Mouse (Mus musculus): ENCODE measurements around the gene Hacd3.
"Not testable (repeated sequence)": the region's sequence is repeated elsewhere in the genome, so short reads cannot be mapped to it uniquely, and the experiment has no call there.

The Hacd3 gene

DNA sequence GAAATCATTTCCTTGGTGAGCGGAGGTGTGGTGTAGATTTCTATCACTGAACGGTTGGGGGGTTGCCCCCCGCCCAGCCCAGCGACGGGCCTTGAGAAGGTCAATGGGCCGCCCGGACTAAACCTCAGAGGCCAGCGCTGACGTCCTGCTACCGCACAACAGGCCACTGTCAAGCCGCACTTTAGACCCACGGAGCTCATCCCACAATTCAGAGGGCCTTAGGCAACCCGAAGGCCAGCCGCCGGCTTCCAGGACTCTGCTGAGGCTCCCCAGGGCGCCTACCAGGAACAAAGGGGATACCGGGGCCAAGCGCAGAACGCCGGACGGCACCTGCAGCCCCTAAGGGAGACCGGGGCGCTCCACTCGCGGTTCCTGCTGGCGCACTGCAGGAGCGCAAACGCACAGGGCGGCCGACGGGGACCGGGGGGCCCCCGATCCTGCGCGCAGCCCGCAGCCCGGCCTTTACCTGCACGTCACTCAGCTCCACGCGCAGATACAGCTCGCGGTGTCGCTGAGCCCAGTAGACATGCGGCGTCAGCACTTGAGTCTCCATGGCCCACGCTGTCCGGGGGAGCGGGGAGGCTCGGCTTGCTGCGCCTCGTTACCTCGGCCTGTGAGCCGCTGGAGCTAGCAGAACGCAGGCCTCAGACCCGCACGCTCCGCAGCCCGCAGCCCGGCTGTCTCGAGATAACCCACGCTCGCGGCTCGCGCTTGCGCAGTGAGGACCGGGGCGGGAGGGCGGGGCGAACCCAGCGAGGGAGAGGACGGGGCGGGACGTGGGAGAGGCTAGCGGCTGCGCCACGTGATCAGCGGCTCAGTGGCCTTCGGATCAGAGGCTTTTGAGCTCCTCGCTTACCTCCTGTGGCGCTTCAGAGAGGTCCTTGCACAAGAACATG is at the start of gene Hacd3:
Gene Hacd3 (minus strand): TSS at position 703 of the 896 bp plus-strand sequence.
- DNase-seq, result peak; percentile 89

DNA sequence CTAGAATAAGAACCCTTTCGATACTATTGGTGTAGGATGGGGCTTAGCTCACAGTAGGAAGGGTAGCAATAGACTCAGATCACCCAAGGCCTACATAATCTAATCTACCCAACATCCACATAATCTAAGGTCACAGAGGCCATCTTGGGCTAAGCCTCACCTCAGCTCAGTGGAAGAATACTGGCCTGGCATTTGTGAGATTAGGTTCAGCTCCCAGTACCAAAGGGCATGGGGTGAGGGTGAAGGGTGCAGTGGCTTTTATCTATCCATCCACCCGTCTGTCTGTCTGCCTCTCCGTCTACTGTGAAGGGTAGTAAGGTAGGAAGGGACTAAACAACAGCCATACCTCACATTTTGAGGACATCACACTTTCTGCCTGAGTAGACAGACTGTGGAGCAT is 49.1 kb upstream of the Hacd3 start:
- DNase-seq, result no peak

DNA sequence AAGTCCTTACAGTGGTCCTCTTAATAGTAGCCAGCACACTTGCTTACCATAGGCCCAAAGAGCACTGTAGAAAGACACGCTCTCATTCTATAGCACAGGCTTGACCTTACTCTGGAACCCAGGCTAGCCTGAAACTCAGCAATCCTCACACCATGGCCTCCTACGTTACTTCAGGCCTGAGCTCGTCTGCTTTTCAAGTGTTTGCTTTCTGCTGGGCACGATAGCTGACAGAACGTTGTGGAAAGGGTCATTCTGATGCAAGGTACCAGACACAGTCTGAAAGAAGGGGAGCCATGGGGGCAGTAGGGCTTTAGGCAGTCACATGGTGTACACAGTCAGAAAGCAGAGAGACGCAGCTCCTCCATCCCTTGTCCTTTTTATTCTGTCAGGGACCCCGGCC is 42.8 kb upstream of the Hacd3 start:
- DNase-seq, result no peak

DNA sequence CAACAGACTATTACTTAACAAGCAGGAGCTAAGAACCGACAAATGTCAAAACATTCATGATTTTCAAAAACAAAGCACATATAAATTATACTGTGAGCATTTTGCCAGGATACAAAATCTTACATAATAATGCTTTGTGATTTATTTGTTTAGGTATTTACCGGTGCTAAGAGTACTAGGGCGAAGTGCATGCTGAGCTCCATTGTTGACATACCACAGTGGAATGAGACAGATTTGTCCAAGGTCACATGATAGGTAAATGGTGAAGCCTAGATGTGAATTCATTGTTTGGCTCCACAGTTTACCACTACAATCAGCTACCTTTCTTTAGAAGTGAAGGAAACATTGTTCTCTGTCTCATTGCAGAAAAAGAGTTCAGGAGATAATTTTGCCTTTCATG is 29.5 kb upstream of the Hacd3 start:
- no peak for DNase-seq

DNA sequence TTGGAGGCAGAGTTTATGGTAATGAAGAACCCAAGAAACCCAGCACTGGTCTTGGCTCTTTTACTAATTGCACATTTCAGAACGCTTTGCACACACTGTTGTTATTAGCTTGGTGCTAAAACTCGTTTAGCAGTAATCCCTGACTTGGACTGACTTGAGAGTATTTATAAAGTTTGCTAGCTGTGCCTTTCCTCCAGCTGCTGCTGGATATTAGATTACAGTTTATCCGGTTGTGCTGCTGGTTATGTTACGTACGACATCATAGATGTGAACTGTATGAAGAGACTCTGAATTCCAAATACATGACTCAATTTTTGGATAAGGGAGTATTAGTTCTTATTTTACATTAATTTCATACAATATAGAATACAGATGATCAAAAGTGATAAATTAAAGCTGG is 27.9 kb upstream of the Hacd3 start:
- no peak for DNase-seq

DNA sequence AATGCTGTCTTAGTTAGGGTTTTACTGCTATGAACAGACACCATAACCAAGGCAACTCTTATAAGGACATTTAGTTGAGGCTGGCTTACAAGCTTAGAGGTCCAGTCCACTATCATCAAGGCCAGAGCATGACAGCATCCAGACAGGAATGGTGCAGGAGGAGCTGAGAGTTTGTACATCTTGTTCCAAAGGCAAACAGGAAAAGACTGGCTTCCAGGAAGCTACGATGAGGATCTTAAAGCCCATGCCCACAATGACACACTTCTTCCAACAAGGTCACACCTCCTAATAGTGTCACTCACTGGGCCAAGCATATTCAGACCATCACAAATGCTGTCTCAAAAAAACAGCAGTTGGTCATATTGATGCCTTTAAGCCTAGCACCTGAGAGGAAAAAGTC is 25.5 kb upstream of the Hacd3 start:
- no peak for DNase-seq

DNA sequence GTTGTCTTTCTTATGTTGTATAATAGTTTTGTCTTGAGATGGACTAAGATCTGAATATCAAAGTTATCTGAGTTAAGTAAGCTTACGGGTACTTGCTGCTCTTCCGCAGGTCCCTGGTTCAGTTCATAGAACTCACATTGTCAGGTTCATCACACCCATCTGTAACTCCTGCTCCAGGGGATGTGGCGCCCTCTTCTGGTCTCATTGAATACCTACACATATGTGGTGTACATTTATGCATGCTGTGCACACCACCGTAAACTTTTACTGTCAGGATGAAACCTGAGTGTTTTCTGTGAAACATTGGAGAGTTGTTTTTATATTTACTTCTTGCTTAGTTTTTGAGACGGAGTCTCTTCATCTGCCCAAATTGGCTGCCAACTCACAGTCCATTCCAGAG is 19.9 kb upstream of the Hacd3 start:
- no peak for DNase-seq

DNA sequence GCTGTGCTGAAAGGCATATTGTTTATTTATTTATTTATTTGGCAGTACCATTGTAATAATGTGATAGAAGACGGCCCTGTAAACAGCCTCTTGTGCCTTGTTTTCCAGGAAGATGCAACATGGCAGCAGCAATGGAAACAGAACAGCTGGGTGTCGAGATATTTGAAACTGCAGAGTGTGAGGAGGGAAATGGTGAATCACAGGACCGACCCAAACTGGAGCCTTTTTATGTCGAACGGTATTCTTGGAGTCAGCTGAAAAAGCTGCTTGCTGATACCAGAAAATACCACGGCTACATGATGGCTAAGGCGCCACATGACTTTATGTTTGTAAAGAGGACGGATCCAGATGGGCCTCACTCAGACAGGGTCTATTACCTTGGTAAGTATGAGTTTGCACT is 15.4 kb upstream of the Hacd3 start:
- DNase-seq, result no peak

DNA sequence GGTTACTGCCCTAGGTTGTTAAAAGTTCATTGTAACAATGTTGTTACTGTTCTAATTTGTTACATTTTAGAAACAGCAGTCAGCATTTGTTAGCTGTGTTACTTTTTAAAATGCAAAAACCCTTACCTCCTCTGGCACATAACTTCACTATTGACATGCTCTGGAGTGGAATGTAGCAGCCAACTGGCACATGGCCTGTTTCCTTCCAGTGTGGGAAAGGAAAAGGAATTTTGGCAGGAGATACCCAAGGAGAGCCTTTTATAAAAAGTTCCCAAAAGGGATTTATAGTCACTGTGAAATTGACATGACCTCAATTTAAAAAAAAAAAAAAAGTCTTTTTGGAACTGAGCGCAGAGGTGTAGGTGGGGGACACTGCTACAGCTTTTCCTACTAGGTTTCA is 15.0 kb upstream of the Hacd3 start:
- DNase-seq, result peak; percentile 59

DNA sequence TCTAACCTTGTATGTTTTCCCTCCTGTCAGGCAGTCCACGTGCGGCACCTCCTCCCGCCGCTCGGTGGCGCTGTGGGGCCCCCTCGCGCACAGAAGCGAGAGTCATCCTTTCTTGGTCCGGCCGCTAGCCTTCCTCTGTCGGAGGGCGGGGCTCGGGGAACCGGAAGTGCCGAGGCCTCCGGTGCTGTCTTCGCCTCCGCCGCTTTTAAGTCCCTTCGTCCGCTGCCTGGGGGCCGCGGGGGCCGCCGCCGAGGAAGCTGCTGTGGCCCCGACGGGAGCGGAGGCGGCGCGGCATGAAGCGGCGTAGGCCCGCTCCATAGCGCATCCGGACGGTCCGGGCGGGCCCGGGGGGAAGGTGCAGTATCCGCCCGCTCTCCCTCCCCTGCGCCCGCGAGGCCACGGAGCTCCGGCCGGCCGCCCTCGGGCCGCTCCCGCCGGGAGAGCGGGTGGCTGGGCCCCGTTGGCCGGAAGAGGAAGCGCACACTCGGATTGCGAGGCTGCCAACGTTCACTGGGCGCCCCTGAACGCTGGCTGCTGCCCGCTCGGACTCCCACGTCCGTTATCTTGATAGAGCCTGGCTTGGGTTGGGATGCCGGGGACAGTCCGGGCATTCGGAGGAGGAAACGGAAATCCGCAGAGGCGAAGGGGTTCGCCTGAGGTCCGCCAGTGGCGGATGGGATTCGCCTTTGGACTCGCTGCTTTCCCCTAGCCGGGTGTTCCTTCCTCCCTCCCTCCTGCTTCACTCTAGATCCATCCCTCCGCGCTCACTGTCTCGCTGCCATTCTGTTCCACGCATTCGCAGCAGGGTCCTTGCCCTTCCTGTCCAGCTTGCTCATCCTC is 11.0 kb upstream of the Hacd3 start, which contains the start of gene Dpp8:
Gene Dpp8 (plus strand): TSS at position 146 of the 840 bp plus-strand sequence.
- peak; percentile 96 for DNase-seq

DNA sequence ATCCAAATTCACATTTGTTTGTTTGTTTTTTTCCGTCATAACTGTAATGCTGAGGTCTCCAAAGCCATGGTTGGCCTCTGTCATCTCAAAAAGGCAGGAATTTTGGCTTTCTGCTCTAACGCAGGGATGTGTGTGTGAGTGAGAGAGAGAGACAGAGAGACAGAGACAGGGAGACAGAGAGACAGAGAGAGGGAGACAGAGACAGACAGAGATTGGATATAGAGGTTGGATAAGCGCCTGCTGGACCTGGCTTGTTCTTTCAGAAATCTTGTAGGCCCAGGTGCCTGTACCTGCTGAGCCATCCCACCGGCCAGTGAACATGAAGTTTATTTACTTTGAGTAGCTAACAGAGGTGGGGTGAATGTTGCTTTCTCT is 10.4 kb upstream of the Hacd3 start:
- no peak for DNase-seq

DNA sequence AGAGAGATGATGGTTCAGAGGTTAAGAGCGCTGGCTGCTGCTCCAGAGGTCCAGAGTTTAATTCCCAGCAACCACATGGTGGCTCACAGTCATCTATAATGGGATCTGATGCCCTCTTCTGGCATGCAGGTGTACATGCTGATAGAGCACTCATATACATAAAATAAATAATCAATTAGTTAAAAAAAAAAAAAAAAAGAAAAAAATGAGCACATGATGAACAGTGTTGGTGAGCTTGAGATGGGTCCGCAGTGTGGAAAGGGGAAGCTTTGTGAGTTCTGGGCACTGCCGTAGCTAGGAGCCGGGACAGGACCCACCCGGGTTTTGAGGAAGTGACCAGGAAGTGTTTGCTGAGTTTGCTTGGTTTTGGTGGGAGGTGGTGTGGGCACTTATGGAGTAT is 9.9 kb upstream of the Hacd3 start:
- DNase-seq, result not testable (repeated sequence)

DNA sequence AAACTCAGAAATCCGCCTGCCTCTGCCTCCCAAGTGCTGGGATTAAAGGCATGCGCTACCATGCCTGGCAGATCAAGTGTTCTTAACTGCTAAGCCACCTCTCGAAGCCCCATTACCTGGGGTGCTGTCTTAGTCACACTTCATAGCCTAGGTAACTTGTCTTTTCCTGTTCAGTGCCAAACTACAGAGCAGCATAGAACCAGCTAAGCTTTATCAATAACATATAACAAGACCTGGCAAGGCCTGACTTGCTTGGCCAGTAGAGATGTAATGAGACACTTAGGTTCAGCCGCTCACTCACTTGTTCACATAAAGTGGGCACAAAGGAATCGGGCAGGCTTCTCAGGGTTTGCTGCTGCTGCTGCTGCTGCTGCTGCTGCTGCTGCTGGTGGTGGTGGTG is 6.8 kb upstream of the Hacd3 start:
- no peak for DNase-seq

DNA sequence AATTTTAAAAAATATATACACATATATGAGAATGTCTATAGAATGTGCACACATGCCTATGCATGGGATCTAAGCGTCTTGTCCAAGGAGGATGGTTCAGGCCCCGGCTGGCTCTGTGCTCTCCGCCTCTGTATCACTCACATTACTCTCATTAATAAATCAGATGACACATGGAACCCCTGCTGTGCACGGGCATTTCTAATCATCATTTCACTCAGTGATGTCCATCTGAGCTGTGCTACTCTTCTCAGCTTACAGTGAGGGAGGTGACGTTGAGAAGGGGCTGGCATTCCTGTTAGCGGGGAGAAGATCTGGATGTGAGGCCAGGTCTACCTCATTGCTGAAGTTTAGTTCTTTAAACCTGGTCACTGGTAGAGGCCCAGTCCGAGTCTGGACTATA is 5.7 kb upstream of the Hacd3 start:
- DNase-seq, result no peak

DNA sequence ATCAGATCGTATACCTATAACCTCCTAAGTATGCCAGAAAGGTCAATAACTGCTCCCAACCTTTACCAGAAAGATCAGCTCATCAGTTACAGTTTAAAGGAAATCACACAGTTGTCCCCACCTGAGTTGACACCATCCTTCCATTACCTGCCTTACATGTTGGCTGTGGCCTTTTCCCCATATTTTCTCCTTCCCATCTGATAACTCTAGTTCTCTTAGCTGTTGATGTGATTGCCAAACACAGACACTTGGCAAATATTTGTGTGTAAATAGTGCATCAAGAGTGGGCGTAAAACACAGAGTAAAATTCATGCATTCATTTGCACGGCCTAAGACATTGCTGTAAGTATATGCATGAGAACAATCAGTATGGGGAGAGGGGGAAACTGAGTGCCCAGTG is 2.0 kb upstream of the Hacd3 start:
- no peak for DNase-seq

DNA sequence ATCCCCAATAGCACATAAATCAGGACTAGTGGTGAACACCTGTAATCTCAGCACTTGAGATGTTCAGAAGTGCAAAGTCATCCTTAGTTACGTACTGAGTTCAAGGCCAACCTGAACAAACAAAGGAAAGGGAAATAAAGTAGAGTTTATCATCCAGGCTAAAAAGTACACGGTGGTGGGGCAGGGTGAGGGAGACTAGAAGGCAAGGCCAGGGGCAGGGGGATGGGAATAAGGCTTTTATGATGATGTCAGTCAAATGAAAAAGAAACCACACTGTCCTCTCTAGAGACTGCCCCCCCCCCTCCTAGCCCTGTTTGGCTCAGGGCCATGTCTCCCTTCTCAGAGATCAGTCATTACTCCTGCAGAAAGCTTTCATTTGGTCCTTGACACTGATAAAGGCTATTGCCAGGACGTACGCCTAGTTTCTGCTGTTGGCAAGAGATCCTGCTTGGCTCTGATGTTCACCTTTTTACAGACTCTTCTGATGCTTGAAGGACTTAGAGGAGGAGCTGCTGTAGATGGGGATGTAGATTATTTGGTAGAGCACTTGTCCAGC is 1.2 kb upstream of the Hacd3 start:
- no peak for DNase-seq

DNA sequence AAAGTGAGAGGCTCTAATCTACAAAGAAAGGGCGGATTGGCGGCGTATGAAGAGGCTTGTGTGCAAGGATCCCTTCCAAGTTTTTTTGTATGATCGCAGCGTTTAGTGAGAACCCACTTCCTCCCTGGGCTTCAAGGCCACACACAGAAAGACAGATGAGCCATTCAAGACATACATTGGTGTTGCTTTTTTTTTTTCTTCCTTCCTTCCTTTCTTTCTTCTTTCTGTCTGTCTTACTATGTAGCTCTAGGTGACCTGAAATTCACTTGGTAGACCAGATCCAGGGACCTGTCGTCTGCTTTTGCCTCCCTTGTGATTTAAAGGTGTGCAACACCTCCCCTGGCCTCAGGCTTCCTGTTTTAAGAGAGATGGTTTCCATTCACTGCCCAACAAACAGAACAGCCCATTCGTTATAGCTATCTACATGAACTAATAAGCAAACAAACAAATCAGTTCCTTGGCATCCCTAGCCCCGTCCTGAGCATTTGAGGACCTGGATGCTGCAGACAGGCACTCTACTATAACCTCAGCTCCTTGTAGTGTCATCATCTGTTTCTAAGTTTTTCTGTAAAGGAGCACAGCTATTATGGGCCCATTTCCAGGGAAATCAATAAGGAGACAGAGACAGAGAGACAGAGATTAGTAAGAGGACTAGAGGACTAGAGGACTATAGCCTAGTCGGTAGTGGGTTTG is 540 bp upstream of the Hacd3 start:
- DNase-seq, result peak; percentile 24

DNA sequence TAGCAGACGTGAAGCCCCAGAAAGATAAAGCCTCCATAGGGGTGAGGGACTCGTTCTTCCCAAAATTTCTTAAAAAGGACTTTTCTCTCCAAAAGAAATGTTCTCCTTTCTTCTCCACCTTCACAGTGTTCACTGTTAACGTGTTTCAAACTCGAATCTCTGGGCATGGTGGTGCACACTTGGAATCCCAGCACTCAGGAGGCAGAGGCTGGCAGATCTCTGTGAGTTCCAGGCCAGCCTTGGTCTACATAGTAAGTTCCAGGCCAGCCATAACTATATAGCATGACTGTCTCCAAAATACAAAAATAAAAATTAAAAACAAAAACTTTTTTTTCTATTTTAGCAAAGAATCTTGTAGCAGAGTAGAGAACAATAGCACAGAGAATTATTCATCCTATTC is 1.4 kb downstream of the Hacd3 start:
- no peak for DNase-seq

DNA sequence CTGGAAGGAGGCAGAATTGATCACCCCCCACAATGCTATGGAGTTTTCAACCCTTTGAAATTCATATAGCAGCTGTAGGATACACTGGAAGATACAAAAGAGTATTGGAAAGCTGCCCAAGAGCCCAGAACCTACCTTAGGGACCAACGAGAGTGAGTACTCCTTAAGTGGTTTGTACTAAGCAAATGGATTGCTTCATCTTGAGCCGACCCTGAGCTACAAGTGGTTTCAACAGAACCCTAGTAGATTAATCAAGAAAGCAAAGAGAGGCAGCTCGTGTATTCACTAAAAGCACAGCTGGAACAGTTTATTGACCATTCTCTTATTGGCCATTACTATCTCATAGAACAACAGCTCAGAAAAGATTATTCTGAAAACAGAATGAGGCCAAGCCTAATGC is 2.3 kb downstream of the Hacd3 start:
- no peak for DNase-seq

DNA sequence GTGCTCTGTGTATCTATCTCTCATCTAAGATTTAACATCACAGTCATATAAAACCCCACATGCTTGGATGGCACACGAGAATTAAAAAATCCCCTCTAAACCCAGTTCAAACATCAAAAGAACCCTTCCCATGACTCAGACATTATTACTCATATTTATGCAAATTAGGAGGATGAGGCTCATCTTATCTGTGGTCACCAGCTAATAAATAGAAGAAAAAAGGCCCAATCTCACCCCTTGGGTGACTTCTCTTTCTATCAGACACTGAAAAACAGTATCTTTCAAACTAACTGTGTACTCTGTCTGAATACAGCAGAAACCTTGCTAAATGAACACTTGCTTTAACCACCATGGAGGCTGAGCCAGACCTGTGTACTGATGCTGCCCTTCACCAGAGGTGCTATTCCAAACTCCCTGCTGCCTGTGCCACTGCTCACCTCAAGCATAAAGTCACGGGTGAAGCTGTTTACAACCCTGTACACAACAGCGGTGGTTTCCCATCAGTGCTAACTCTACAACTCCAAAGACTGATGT is 2.8 kb downstream of the Hacd3 start:
- DNase-seq, result no peak

DNA sequence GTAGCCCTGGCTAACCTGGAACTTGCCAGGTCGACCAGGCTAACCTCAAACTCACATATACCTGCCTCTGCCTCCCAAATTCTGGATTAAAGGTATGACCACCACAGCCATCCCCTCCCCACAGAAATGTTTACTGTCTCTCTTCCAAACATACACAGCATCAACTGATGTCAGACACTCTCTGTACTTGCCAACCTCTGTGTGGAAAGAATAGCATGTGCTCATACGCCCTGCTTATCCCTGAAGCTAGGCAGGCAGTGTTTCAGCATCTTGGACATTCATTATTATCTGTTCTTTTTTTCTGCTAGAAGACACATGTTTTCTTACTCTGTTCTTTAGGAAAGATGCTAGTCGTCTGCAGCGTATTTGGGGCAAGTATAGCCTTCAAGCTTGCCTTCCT is 3.6 kb downstream of the Hacd3 start:
- no peak for DNase-seq

DNA sequence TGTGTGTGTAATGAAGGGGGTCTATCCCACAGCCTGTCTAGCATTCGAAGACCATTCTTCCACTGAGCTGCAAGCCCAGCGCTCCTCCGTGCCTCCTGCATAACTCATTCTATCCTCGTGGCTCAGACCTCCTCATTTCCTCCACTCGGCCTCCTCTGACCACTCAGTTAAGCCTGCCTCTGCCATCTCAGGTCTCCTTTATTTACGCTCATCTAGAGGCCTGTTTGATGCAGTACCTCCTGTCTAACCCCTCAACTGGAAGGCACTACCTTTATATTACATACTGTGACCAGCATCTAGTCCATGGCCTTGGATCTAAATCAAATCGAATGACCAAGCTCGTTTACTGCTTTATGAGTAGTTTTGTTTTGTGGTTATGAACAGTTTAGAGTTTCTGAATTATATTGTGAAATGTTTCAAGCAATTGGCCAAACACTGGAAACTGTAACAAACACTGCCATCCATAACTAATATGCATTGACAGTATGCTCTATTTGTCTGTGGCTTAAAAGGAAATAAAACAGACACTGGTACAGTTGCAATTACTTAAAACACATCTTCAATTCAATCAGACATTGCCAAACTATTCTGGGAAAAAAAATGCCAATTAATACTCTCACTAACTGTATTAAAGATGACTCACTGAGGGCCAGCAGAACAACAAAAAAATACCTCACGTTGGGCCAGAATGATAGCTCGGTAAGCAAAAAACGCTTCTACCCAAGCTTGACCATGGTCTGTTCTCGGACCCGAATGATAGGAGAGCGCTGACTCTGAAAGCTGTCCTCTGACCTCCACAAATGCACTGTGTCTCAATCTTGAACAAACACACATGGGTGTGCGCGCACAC is 4.3 kb downstream of the Hacd3 start:
- no peak for DNase-seq
